Mouse (Mus musculus) lung, embryonic 15.5 days (tissue): ENCODE data around the gene Prg3. TPM values are rescaled to one million over a fixed set of nuclear protein-coding genes. Genes with fewer than 3 reads are reported as not detected.
A peak's percentile ranks its signal among the peaks of the same experiment; 100 is the strongest.

Experiments
- ATAC-seq: fragments of 200-750 bp; cut with Nextera tagmentation; 2 replicates; pipeline ENCODE4 v1.8.0; 2017; ENCODE audit warnings: moderate number of reproducible peaks, borderline replicate concordance; ENCODE audit not compliant: low FRiP score, low TSS enrichment; ENCODE audit errors: extremely low read depth
- H3K27ac ChIP-seq: fragments of 300-500 bp; sonication (generic); 2 replicates; pipeline ENCODE4 v1.5.1; 2015; ENCODE audit warnings: moderate library complexity, mild to moderate bottlenecking, inconsistent platforms
- H3K27me3 ChIP-seq: fragments of 300-500 bp; sonication (generic); 2 replicates; pipeline ENCODE4 v1.6.1; 2015; ENCODE audit warnings: inconsistent platforms
- H3K36me3 ChIP-seq: fragments of 300-500 bp; sonication (generic); 2 replicates; pipeline ENCODE4 v1.6.1; 2015; ENCODE audit warnings: inconsistent platforms
- H3K4me1 ChIP-seq: fragments of 300-500 bp; sonication (generic); 2 replicates; pipeline ENCODE4 v1.6.1; 2015; ENCODE audit warnings: inconsistent platforms
- H3K4me2 ChIP-seq: fragments of 300-500 bp; sonication (generic); 2 replicates; pipeline ENCODE4 v1.6.1; 2015; ENCODE audit warnings: inconsistent platforms, mild to moderate bottlenecking, moderate library complexity
- H3K4me3 ChIP-seq: fragments of 300-500 bp; sonication (generic); 2 replicates; pipeline ENCODE4 v1.5.1; 2015; ENCODE audit warnings: mild to moderate bottlenecking, inconsistent platforms
- H3K9ac ChIP-seq: fragments of 300-500 bp; sonication (generic); 2 replicates; pipeline ENCODE4 v1.6.1; 2015; ENCODE audit warnings: inconsistent platforms
- H3K9me3 ChIP-seq: fragments of 300-500 bp; sonication (generic); 2 replicates; pipeline ENCODE4 v1.6.1; 2016; ENCODE audit warnings: inconsistent platforms
- WGBS: fragments of 180-500 bp; shearing (Covaris S2); methylation state at CpG from one replicate; pipeline ENCODE4 v1.1.7; 2015; 5-methylcytosine and 5-hydroxymethylcytosine counted together
- polyA plus RNA-seq: library from polyadenylated mRNA; unstranded; fragments of >200 nt; fragmentation: Nextera tagmentation; extraction: Ambion mirVana; gene quantifications from 2 replicates; pipeline ENCODE4 v1.2.1, GENCODE M21; 2015

The Prg3 gene
- polyA plus RNA-seq, 1 experiment from 2014 or later, result not detected

- Histone ChIP-seq H3K9ac (no peak overlapping the region), H3K36me3 (no peaks in the 10 kb centered on the region), H3K27me3 (no peaks in the 10 kb centered on the region), H3K27ac (peak overlapping the region; percentile 45; the same call in 1 of the 2 replicates), H3K4me3 (no peak overlapping the region), H3K9me3 (no peaks in the 10 kb centered on the region), H3K4me2 (no peak overlapping the region), H3K4me1 (0 out of 2 replicates have a peak, but pooled peaks cover 5% of the 10 kb centered on the region)
- 63% methylated on average over 3 of the region's 3 CpGs for WGBS
- ATAC-seq, result 0 out of 2 replicates have a peak, but pooled peaks have one; percentile 20
Observed at GRCm38 (mm10) chr2:84999486-85000181, 11.6 kb downstream of the Prg3 start.

DNA sequence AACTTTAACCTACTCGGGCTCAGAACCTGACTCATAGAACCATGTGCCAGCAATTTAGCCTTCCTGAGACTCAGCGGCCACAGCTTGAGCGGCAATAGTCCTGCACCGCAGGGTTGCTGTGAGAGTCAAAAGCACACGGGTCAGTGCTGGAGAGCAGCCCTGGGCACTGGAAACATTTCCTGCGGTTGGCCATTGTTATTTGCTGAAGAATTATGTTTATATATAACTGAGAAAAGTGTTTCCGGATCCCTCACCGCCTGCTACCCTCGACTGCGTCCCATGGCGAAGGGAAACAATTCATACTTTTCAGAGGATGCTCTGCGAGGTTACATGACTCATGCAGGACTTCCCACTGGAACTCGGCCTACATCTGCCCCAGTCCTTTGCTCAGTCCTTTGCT, 13.5 kb downstream of the Prg3 start:
- no peak overlapping the region for H3K4me3 ChIP-seq
- 0 out of 2 replicates have a peak, but pooled peaks cover 5% of the 10 kb centered on the region for H3K4me1 ChIP-seq
- WGBS, result 59% methylated on average over 13 of the region's 13 CpGs
- peak; percentile 55; the same call in 1 of the 2 replicates for ATAC-seq
- H3K4me2 ChIP-seq, result no peak overlapping the region
- H3K27ac ChIP-seq, result 0 out of 2 replicates have a peak overlapping the region, but pooled peaks have one; percentile 47
- H3K9ac ChIP-seq, result no peak overlapping the region
- H3K36me3 ChIP-seq, result no peaks in the 10 kb centered on the region
- no peaks in the 10 kb centered on the region for H3K27me3 ChIP-seq
- no peaks in the 10 kb centered on the region for H3K9me3 ChIP-seq

- H3K9ac ChIP-seq, result no peak overlapping the region
- H3K27ac ChIP-seq, result no peak overlapping the region
- no peaks in the 10 kb centered on the region for H3K36me3 ChIP-seq
- 51% methylated on average over 8 of the region's 8 CpGs for WGBS
- ATAC-seq, result no peak
- no peak overlapping the region for H3K4me2 ChIP-seq
- H3K4me3 ChIP-seq, result no peak overlapping the region
- no peaks in the 10 kb centered on the region for H3K27me3 ChIP-seq
- H3K4me1 ChIP-seq, result 0 out of 2 replicates have a peak, but pooled peaks cover 5% of the 10 kb centered on the region
- H3K9me3 ChIP-seq, result no peaks in the 10 kb centered on the region
Observed at GRCm38 (mm10) chr2:85002575-85002974, 14.6 kb downstream of the Prg3 start.

GRCm38 (mm10) chr2:85004341-85004740, 16.3 kb downstream of the Prg3 start:
- ATAC-seq, result no peak
- Histone ChIP-seq H3K9ac (no peak overlapping the region), H3K4me2 (no peak overlapping the region), H3K4me1 (0 out of 2 replicates have a peak, but pooled peaks cover 5% of the 10 kb centered on the region), H3K27ac (no peak overlapping the region), H3K4me3 (no peak overlapping the region), H3K9me3 (no peaks in the 10 kb centered on the region), H3K27me3 (no peaks in the 10 kb centered on the region), H3K36me3 (no peaks in the 10 kb centered on the region)
- 77% methylated on average over 4 of the region's 4 CpGs for WGBS

DNA sequence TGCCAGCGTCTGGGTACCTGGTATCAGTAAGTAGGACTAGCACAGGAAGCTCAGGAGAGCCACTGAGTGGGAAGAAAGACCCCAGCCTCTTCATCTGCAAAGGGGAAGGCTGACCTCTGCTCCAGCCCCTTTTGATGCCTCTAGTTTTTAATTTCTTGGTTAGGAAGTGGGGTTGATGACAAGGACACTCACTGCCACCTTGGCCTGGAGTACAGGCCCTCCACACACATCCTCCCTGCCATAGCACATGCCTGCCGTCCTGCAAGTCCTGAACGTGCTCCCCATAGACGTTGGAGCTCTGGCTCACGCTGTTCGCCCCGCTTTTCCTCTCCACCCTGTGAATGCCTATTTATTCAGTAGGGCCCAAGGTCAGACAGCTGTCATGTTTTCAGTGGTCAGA, 18.6 kb downstream of the Prg3 start:
- 0 out of 2 replicates have a peak, but pooled peaks cover 6% of the 10 kb centered on the region for H3K4me1 ChIP-seq
- H3K4me3 ChIP-seq, result no peak overlapping the region
- H3K27ac ChIP-seq, result no peak overlapping the region
- H3K27me3 ChIP-seq, result no peaks in the 10 kb centered on the region
- H3K36me3 ChIP-seq, result no peaks in the 10 kb centered on the region
- no peak for ATAC-seq
- H3K4me2 ChIP-seq, result no peak overlapping the region
- WGBS, result 80% methylated on average over 7 of the region's 7 CpGs
- no peak overlapping the region for H3K9ac ChIP-seq
- no peaks in the 10 kb centered on the region for H3K9me3 ChIP-seq

DNA sequence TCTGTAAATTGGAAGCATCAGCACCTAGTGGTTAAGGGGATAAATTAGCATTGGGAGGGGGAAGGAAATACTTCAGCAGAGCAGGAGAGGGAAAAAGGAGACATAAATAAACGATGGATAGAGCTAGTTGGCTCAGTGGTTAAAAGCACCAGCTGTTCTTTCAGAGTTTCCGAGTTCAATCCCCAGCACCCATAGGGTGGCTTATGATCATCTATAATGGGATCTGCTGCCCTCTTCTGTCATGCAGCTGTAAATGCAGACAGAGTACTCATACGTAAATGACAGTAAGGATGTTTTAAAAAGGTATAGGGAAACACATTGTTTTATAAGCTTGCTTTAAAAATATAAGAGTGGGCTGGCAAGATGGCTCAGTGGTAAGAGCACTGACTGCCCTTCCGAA, 19.7 kb downstream of the Prg3 start:
- Histone ChIP-seq H3K36me3 (no peaks in the 10 kb centered on the region), H3K4me2 (no peak overlapping the region), H3K4me1 (peaks cover 9% of the 10 kb centered on the region; the same call in 1 of the 2 replicates), H3K27me3 (no peaks in the 10 kb centered on the region), H3K9me3 (no peaks in the 10 kb centered on the region), H3K4me3 (no peak overlapping the region), H3K9ac (no peak overlapping the region), H3K27ac (no peak overlapping the region)
- ATAC-seq, result no peak
- WGBS, result 18% methylated on average over 4 of the region's 4 CpGs

DNA sequence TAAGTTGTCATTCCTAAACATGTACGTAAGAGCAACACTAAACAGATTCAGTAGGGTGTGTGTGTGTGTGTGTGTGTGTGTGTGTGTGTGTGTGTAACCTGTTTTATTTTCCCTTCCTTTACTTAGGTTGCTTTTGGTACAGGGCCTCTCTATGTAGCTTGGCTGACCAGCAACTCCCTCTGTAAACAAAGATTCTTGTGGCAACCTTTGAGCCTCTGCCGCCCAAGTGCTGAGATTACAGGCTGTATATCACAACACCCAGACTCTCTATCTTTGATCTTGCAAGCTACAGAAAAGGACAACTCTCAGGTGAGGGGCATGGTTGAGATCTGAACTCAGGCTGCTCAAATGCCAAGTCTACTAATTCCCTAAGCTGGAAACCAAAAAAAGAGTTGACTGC, 21.2 kb downstream of the Prg3 start:
- H3K9me3 ChIP-seq, result no peaks in the 10 kb centered on the region
- H3K27ac ChIP-seq, result no peak overlapping the region
- H3K4me1 ChIP-seq, result peaks cover 8% of the 10 kb centered on the region; the same call in 1 of the 2 replicates
- no peak overlapping the region for H3K9ac ChIP-seq
- ATAC-seq, result no peak
- H3K4me3 ChIP-seq, result no peak overlapping the region
- 48% methylated on average over 2 of the region's 2 CpGs for WGBS
- H3K36me3 ChIP-seq, result no peaks in the 10 kb centered on the region
- no peaks in the 10 kb centered on the region for H3K27me3 ChIP-seq
- no peak overlapping the region for H3K4me2 ChIP-seq

DNA sequence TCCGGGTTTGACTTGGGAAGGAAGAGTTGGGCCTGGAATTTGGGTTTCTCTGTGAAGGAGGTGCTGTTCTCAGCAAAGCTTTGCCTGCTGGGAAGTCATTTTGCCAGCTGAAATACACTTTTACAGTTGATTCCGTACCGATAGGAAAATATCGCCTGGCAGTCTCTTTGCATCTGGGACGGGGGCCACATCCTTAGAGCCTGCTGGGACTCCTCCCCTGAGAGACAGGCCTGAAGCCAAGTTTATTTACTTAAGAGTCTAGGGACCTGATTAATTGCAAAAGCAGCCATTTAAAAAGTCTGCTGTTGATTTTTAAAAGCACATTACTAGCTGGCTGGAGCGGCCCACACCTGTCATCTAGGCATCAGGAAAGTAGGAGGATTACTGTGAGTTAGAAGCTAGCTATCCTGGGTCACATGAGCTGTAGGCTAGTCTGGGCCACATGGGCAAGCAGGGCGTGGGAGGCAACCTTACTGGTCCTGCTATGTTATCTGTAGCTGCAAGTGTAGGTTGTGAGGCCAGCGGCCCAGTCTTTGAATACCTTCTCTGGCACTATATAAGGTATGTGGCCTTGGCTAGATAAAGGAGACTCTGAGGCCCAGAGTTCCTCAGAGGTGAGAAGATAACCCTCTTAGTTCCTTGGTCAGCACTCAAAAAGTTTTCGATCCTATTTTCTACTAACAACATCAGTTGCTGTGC, 24.0 kb downstream of the Prg3 start:
- ATAC-seq, result peak; percentile 58; the same call in 1 of the 2 replicates
- H3K27me3 ChIP-seq, result no peaks in the 10 kb centered on the region
- 25% methylated on average over 9 of the region's 9 CpGs for WGBS
- H3K36me3 ChIP-seq, result no peaks in the 10 kb centered on the region
- H3K27ac ChIP-seq, result no peak overlapping the region
- H3K9me3 ChIP-seq, result no peaks in the 10 kb centered on the region
- H3K4me1 ChIP-seq, result peaks cover 8% of the 10 kb centered on the region; the same call in 1 of the 2 replicates
- H3K4me3 ChIP-seq, result no peak overlapping the region
- H3K4me2 ChIP-seq, result no peak overlapping the region
- H3K9ac ChIP-seq, result no peak overlapping the region

- Histone ChIP-seq H3K9me3 (no peaks in the 10 kb centered on the region), H3K4me2 (no peak overlapping the region), H3K27ac (no peak overlapping the region), H3K4me3 (no peak overlapping the region), H3K4me1 (peaks cover 8% of the 10 kb centered on the region; the same call in 1 of the 2 replicates), H3K36me3 (no peaks in the 10 kb centered on the region), H3K9ac (no peak overlapping the region), H3K27me3 (no peaks in the 10 kb centered on the region)
- WGBS, result 72% methylated on average over 14 of the region's 14 CpGs
- ATAC-seq, result no peak
Observed at GRCm38 (mm10) chr2:85012679-85013078, 24.7 kb downstream of the Prg3 start.

- WGBS, result 66% methylated on average over 5 of the region's 5 CpGs
- no peaks in the 10 kb centered on the region for H3K27me3 ChIP-seq
- H3K4me3 ChIP-seq, result no peak overlapping the region
- H3K36me3 ChIP-seq, result no peaks in the 10 kb centered on the region
- no peak for ATAC-seq
- no peak overlapping the region for H3K4me2 ChIP-seq
- peaks cover 8% of the 10 kb centered on the region; the same call in 1 of the 2 replicates for H3K4me1 ChIP-seq
- no peaks in the 10 kb centered on the region for H3K9me3 ChIP-seq
- no peak overlapping the region for H3K27ac ChIP-seq
- H3K9ac ChIP-seq, result no peak overlapping the region
Observed at GRCm38 (mm10) chr2:85013826-85014587, 26.0 kb downstream of the Prg3 start.

DNA sequence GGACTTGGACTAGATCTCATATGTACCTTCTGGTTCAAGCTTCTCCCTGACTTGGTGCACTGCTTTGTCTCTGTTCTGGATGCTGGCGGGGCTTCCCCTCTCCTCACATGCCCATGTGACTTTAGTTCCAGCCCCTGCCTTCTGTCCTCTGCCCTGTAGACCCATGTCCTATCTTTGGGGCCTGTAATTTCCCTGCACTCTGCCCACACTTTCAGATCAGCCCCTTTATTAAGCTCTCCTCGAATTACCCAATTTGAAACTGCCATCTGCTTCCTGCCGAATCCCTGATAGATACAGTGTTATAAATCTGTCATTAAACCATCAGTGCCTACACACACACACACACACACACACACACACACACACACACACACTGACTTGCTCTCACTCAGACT, 26.6 kb downstream of the Prg3 start:
- Histone ChIP-seq H3K36me3 (no peaks in the 10 kb centered on the region), H3K4me1 (peaks cover 8% of the 10 kb centered on the region; the same call in 1 of the 2 replicates), H3K27me3 (no peaks in the 10 kb centered on the region), H3K27ac (no peak overlapping the region), H3K9ac (no peak overlapping the region), H3K4me2 (no peak overlapping the region), H3K9me3 (no peaks in the 10 kb centered on the region), H3K4me3 (no peak overlapping the region)
- ATAC-seq, result no peak
- WGBS, result 39% methylated on average over 3 of the region's 3 CpGs
